Mouse (Mus musculus): Measurements from ENCODE around the gene 2310011J03Rik. TPM values are rescaled to one million over a fixed set of nuclear protein-coding genes. Genes with fewer than 3 reads are reported as not detected.

The 2310011J03Rik gene
- polyA plus RNA-seq, 1 experiment = 39.3 TPM

- no peak overlapping the region for H3K4me3 ChIP-seq (ENCODE audit: insufficient read depth, low read length)
- no peak overlapping the region for H3K27ac ChIP-seq (ENCODE audit: insufficient read depth, low read depth, low read length)
- H3K4me1 ChIP-seq (ENCODE audit: control insufficient read depth, insufficient read depth, low read length) = no peaks in the 10 kb centered on the region
- TF ChIP-seq POLR2A (IDR thresholded peaks at IDR 0.05; ENCODE audit: borderline replicate concordance, low read depth, low read length) (no peak), CTCF (IDR thresholded peaks at IDR 0.05; ENCODE audit: low read depth, low read length) (no peak)
Measured at GRCm38 (mm10) chr10:80282481-80283441, 37.6 kb downstream of the 2310011J03Rik start.

DNA sequence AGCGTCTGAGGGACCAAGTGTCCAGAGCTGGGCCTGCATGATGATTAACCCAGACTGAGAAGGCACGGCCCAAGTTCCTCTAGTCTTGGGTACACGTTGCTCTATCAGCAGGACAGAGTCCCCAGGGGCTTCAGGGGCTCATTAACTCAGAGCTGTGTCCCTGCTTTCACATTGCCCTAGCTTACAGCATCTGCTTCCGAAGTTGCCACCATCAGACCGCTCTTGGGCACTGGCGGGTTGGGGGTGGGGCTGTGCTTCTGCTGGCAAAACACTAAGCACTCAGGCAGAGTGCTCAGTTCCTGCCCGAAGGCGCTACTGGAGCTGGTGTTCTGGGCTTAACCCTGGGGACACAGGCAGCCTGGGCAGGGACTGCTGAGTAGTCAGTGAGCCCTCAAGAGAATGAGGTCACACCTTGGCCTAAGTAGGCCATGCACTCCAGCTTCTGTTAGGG lies 38.4 kb downstream of the 2310011J03Rik start:
- H3K4me3 ChIP-seq (ENCODE audit: insufficient read depth, low read length) = no peak overlapping the region
- no peak overlapping the region for H3K27ac ChIP-seq (ENCODE audit: insufficient read depth, low read depth, low read length)
- H3K4me1 ChIP-seq (ENCODE audit: control insufficient read depth, insufficient read depth, low read length) = no peaks in the 10 kb centered on the region
- TF ChIP-seq POLR2A (IDR thresholded peaks at IDR 0.05; ENCODE audit: borderline replicate concordance, low read depth, low read length) (no peak), CTCF (IDR thresholded peaks at IDR 0.05; ENCODE audit: low read depth, low read length) (no peak)

DNA sequence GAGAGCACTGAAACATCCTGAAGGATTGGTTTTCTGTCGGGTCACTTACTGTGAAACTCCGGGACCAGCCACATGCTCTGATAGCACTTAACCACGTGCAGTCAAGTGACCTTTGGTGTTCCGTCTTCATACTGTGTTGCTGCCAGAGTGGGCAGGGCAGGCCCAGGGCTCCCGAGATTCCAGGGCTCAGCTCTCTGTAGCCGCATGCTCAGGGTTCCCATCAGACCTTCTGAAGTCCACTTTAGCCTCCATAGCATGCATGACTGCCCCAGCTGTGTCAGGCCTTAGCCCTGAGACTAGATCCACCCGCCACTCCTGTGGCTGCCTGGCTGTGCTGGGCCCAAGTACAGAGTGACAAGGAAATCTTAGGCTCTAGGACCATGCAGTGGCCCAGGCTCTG lies 39.0 kb downstream of the 2310011J03Rik start:
- TF ChIP-seq POLR2A (IDR thresholded peaks at IDR 0.05; ENCODE audit: borderline replicate concordance, low read depth, low read length) (no peak), CTCF (IDR thresholded peaks at IDR 0.05; ENCODE audit: low read depth, low read length) (no peak)
- Histone ChIP-seq H3K27ac (ENCODE audit: insufficient read depth, low read depth, low read length) (no peak overlapping the region), H3K4me3 (ENCODE audit: insufficient read depth, low read length) (no peak overlapping the region), H3K4me1 (ENCODE audit: control insufficient read depth, insufficient read depth, low read length) (no peaks in the 10 kb centered on the region)

DNA sequence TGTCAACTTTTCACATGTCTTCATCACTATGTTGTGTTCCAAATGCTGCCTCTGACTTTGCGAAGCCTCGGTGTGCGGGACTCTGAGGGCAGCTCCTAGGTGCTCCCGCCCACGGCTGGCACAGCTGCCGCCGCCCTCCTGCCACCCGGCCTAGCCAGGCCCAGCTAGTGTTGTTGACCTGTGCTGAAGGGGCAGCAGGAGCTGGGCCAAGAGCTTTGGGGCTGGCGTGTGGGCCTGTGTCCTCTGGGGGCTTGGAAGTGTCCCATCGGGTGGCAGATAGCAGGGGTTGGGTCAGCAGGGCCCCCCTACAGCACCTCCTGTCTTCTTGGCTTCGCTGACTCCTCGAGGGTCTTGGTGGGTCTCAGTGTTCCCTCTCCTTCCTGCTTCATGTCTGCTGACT lies 41.1 kb downstream of the 2310011J03Rik start:
- Histone ChIP-seq H3K4me3 (ENCODE audit: insufficient read depth, low read length) (no peak overlapping the region), H3K27ac (ENCODE audit: insufficient read depth, low read depth, low read length) (no peak overlapping the region), H3K4me1 (ENCODE audit: control insufficient read depth, insufficient read depth, low read length) (no peaks in the 10 kb centered on the region)
- TF ChIP-seq POLR2A (IDR thresholded peaks at IDR 0.05; ENCODE audit: borderline replicate concordance, low read depth, low read length) (no peak), CTCF (IDR thresholded peaks at IDR 0.05; ENCODE audit: low read depth, low read length) (no peak)

- TF ChIP-seq POLR2A (IDR thresholded peaks at IDR 0.05; ENCODE audit: borderline replicate concordance, low read depth, low read length) (no peak), CTCF (IDR thresholded peaks at IDR 0.05; ENCODE audit: low read depth, low read length) (no peak)
- no peak overlapping the region for H3K4me3 ChIP-seq (ENCODE audit: insufficient read depth, low read length)
Measured at GRCm38 (mm10) chr10:80278390-80278789, 41.9 kb downstream of the 2310011J03Rik start.

DNA sequence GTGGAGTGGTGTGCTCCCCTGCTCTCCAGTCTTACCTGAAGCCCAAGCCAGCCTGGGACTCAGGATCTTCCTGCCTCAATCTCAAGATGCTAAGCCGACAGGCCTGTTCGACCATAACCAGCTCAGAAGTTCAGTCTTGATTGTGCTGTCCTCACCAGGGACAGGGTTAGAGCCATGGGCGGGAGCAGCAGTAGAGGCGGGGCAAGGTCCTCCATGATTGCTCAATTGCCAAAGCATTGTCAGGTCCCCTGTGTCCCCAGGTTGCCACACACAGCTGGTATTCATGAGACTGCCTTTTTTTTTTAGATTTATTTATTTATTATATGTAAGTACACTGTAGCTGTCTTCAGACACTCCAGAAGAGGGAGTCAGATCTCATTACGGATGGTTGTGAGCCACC lies 44.1 kb downstream of the 2310011J03Rik start:
- no peak overlapping the region for H3K27ac ChIP-seq (ENCODE audit: insufficient read depth, low read depth, low read length)
- H3K4me1 ChIP-seq (ENCODE audit: control insufficient read depth, insufficient read depth, low read length) = peaks cover 8% of the 10 kb centered on the region
- TF ChIP-seq CTCF (IDR thresholded peaks at IDR 0.05; ENCODE audit: low read depth, low read length) (no peak), POLR2A (IDR thresholded peaks at IDR 0.05; ENCODE audit: borderline replicate concordance, low read depth, low read length) (no peak)

More at GRCm38 (mm10) chr10:80278390-80278789, 41.9 kb downstream of the 2310011J03Rik start:
- no peak overlapping the region for H3K27ac ChIP-seq (ENCODE audit: insufficient read depth, low read depth, low read length)
- H3K4me1 ChIP-seq (ENCODE audit: control insufficient read depth, insufficient read depth, low read length) = no peaks in the 10 kb centered on the region

DNA sequence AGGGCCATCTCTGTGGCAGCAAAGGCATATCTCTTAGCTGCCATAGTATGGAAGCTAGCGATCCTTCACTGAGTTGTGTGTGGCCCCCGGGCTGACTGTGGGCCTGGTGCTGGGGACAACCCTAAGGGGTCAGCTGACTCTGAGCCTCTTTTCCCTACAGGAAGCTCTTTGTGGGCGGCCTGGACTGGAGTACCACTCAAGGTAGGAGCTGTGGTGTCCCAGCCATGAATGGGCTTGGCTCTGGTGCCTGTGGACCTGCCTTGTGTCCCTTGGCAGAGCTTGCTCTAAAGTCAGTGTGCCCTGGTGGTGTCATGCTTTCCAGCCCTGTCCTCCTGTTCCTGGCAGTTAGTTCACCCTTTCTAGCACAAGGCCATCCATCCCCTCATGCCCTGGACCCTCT lies 46.5 kb downstream of the 2310011J03Rik start:
- peaks cover 23% of the 10 kb centered on the region for H3K4me1 ChIP-seq (ENCODE audit: control insufficient read depth, insufficient read depth, low read length)
- H3K4me3 ChIP-seq (ENCODE audit: insufficient read depth, low read length) = no peak overlapping the region
- no peak for TF ChIP-seq POLR2A (IDR thresholded peaks at IDR 0.05; ENCODE audit: borderline replicate concordance, low read depth, low read length)
- no peak for TF ChIP-seq CTCF (IDR thresholded peaks at IDR 0.05; ENCODE audit: low read depth, low read length)
- H3K27ac ChIP-seq (ENCODE audit: insufficient read depth, low read depth, low read length) = no peak overlapping the region

More for the DNA sequence above, 44.1 kb downstream of the 2310011J03Rik start:
- H3K4me3 ChIP-seq (ENCODE audit: insufficient read depth, low read length) = no peak overlapping the region

DNA sequence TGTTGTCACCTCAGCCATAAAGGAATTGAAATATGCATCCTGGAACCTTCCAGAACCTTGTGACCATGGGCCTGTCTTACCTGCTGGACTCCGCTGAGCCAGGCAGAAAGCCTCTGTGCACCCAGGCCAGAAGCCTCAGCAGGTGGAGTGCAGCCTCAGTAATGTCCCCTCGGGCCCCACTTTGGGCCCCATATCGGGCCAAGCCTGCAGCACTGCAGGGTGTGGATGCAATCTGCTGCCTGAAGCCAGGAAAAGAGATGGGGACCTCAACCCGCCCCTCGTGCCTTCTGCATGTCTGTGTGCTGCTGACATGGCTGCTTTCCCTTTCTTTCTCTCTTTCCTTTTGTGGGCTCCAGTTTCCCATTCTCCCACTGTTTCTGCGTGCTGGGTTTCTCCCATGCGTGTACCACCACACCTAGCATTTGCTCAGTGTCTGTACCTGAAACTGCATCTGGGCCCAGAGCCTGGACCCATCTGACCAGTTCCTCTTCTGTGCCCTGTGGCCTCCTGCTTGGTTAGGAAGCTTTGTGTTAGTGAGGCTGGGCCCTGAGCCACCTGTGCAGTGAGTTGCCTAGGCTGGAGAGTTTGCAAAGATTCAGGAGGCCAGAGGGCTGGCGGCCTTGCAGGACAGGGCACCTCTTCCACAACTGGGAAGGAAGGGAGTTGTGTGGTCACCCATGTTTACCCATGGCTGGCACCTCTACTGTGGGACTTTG lies 48.3 kb downstream of the 2310011J03Rik start:
- Histone ChIP-seq H3K4me3 (ENCODE audit: insufficient read depth, low read length) (no peak overlapping the region), H3K4me1 (ENCODE audit: control insufficient read depth, insufficient read depth, low read length) (peaks cover 37% of the 10 kb centered on the region), H3K27ac (ENCODE audit: insufficient read depth, low read depth, low read length) (no peak overlapping the region)
- TF ChIP-seq CTCF (IDR thresholded peaks at IDR 0.05; ENCODE audit: low read depth, low read length) (no peak), POLR2A (IDR thresholded peaks at IDR 0.05; ENCODE audit: borderline replicate concordance, low read depth, low read length) (no peak)

DNA sequence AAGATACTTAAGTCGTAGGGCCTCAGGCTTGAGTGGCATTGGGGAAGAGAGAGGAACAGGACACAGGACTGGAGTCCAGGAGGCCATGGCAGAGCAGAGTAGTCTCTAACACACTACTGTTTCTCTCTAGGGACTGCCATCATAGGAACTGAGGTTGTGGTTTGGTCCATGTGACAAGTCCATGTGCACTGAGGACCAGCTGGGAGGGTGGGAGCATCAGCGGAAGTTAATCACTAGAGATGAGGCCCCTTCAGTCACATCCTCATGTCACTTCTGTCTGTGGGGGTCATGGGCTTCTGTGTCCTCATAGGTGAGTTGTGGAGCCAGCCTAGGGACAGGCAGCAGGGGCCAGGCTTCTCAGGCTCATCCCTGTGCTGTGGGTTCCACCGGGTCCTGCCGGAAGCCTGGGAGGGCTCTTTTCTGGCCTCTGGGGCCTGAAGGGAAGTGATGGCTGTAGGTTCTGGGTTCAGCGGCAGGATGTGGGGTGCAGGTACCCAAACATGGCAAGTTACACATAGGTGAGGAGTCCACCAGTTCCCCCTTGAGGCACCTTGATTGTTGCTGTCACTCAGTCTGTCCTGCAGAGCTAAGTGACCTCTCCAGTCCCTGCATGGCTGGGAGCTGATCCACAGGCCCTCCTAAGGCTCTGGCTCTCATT lies 49.0 kb downstream of the 2310011J03Rik start:
- Histone ChIP-seq H3K4me3 (ENCODE audit: insufficient read depth, low read length) (no peak overlapping the region), H3K4me1 (ENCODE audit: control insufficient read depth, insufficient read depth, low read length) (peaks cover 43% of the 10 kb centered on the region), H3K27ac (ENCODE audit: insufficient read depth, low read depth, low read length) (no peak overlapping the region)
- TF ChIP-seq CTCF (IDR thresholded peaks at IDR 0.05; ENCODE audit: low read depth, low read length) (no peak), POLR2A (IDR thresholded peaks at IDR 0.05; ENCODE audit: borderline replicate concordance, low read depth, low read length) (no peak)
